Mouse (Mus musculus) 416B (cell line): ENCODE data around the gene Slc16a5.

Experiments
- DNase-seq: peaks from one replicate; pipeline ENCODE4 v3.0.0; 2011; ENCODE audit warnings: low read depth

The Slc16a5 gene

GRCm38 (mm10) chr11:115462243-115462891 is at the start of gene Slc16a5:
Slc16a5 (plus strand) TSS chr11:115462474.
- DNase-seq, result no peak

- peak; percentile 96 for DNase-seq
Measured at GRCm38 (mm10) chr11:115419531-115420237, 42.6 kb upstream of the Slc16a5 start, which contains the start of the genes Atp5h and Kctd2. Atp5h (minus strand) TSS chr11:115419962. Kctd2 (plus strand) TSS chr11:115420128.

- peak; percentile 31 for DNase-seq
Measured at GRCm38 (mm10) chr11:115420336-115421190, 41.7 kb upstream of the Slc16a5 start.

- no peak for DNase-seq
Measured at GRCm38 (mm10) chr11:115421328-115421727, 40.9 kb upstream of the Slc16a5 start.

- DNase-seq, result no peak
Measured at GRCm38 (mm10) chr11:115421972-115422371, 40.3 kb upstream of the Slc16a5 start.

GRCm38 (mm10) chr11:115423091-115423490 is 39.2 kb upstream of the Slc16a5 start:
- DNase-seq, result no peak

- DNase-seq, result no peak
Measured at GRCm38 (mm10) chr11:115424666-115425065, 37.6 kb upstream of the Slc16a5 start.

- no peak for DNase-seq
Measured at GRCm38 (mm10) chr11:115425671-115426070, 36.6 kb upstream of the Slc16a5 start.

- DNase-seq, result peak; percentile 66
Measured at GRCm38 (mm10) chr11:115427482-115428331, 34.6 kb upstream of the Slc16a5 start.

- no peak for DNase-seq
Measured at GRCm38 (mm10) chr11:115429307-115429706, 33.0 kb upstream of the Slc16a5 start.

- no peak for DNase-seq
Measured at GRCm38 (mm10) chr11:115430561-115430960, 31.7 kb upstream of the Slc16a5 start.

GRCm38 (mm10) chr11:115432814-115433213 is 29.5 kb upstream of the Slc16a5 start:
- DNase-seq, result no peak

- no peak for DNase-seq
Measured at GRCm38 (mm10) chr11:115433342-115433741, 28.9 kb upstream of the Slc16a5 start.

- DNase-seq, result no peak
Measured at GRCm38 (mm10) chr11:115435596-115436337, 26.5 kb upstream of the Slc16a5 start.

GRCm38 (mm10) chr11:115437571-115438122 is 24.6 kb upstream of the Slc16a5 start:
- DNase-seq, result no peak

GRCm38 (mm10) chr11:115439326-115439725 is 22.9 kb upstream of the Slc16a5 start:
- peak; percentile 75 for DNase-seq

- DNase-seq, result no peak
Measured at GRCm38 (mm10) chr11:115439906-115440595, 22.2 kb upstream of the Slc16a5 start, which contains the start of gene Trim80. Trim80 (plus strand) TSS chr11:115440545.

GRCm38 (mm10) chr11:115441417-115441816 is 20.9 kb upstream of the Slc16a5 start:
- no peak for DNase-seq

- no peak for DNase-seq
Measured at GRCm38 (mm10) chr11:115446906-115447305, 15.4 kb upstream of the Slc16a5 start.
